In the genomic region with DNA sequence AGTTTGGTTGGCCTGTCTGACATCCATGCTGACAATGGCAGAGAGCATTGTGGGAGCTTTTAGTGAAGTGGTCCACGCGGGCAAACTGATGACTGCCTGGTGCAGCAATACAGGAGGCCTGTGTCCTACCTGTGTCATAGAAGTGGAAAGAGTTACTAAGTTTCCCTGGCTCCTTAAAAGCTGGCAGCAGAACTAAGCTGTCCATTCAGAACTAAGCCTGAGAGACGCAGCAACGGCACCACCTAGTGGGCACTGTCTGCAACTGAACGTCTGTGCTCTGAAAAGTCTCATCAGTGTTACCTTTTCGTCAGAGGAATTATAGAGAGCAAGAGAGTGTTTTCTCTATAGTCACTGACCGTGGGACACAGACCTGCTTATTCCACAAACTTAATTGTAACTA, we compare ENCODE assay signal across 8 mouse cellular contexts.
A peak's percentile ranks its signal among the peaks of the same experiment; 100 is the strongest.
DNase-seq lines count a peak whose midpoint lies in the region; ATAC-seq and TF ChIP-seq lines count a peak whose summit lies in the region.

No protein-coding gene starts in this region.

- peak; percentile 73; the same call in 1 of the 2 replicates for TF ChIP-seq CTCF in spleen, adult 2 months (IDR thresholded peaks at IDR 0.05; ENCODE audit: extremely low read depth, insufficient read depth, insufficient read length, insufficient replicate concordance)
- peak; percentile 97 for TF ChIP-seq CTCF in forebrain, postnatal 0 days (IDR thresholded peaks at IDR 0.05; ENCODE audit: low read depth)
- peak; percentile 96 for TF ChIP-seq CTCF in intestine, postnatal 0 days (IDR thresholded peaks at IDR 0.05; ENCODE audit: low read depth)

- H3K9me3 ChIP-seq in forebrain, postnatal 0 days (ENCODE audit: low read length) = no peaks in the 10 kb centered on the region
- H3K9me3 ChIP-seq in intestine, postnatal 0 days (ENCODE audit: control insufficient read depth) = 0 out of 2 replicates have a peak, but pooled peaks cover 3% of the 10 kb centered on the region

- no peak overlapping the region for H3K4me2 ChIP-seq in forebrain, postnatal 0 days (ENCODE audit: low read depth)
- H3K4me2 ChIP-seq in intestine, postnatal 0 days (replicated peaks; ENCODE audit: low read depth) = no peak overlapping the region

- no peak overlapping the region for H3K27ac ChIP-seq in spleen, adult 2 months (ENCODE audit: insufficient read depth, low read length)
- H3K27ac ChIP-seq in forebrain, postnatal 0 days (ENCODE audit: low read depth, low read length) = no peak overlapping the region
- no peak overlapping the region for H3K27ac ChIP-seq in intestine, postnatal 0 days (ENCODE audit: low read depth, low read length)

- no peaks in the 10 kb centered on the region for H3K36me3 ChIP-seq in spleen, adult 2 months (ENCODE audit: control insufficient read depth, insufficient read depth, low read length)
- H3K36me3 ChIP-seq in forebrain, postnatal 0 days (ENCODE audit: insufficient read depth) = no peaks in the 10 kb centered on the region
- H3K36me3 ChIP-seq in intestine, postnatal 0 days (ENCODE audit: control insufficient read depth, insufficient read depth) = no peaks in the 10 kb centered on the region

- H3K9ac ChIP-seq in forebrain, postnatal 0 days = no peak overlapping the region
- H3K9ac ChIP-seq in intestine, postnatal 0 days (ENCODE audit: low read depth, low read length) = no peak overlapping the region

- peak; percentile 73; the same call in 1 of the 2 replicates for ATAC-seq in forebrain, postnatal 0 days
- no peak for ATAC-seq in intestine, postnatal 0 days

- TF ChIP-seq POLR2A in spleen, adult 2 months (IDR thresholded peaks at IDR 0.05; ENCODE audit: low read depth, low read length) = no peak

- peak in 1 of 2 experiments; percentile 21 for DNase-seq in spleen, adult 2 months (ENCODE audit: low read depth in 1 of 2, low spot score in 2 of 2)
- DNase-seq in spleen, adult 12 weeks (ENCODE audit: low spot score) = no peak
- DNase-seq in cerebellum, adult 11-12 months = peak; percentile 64
- DNase-seq in forebrain, postnatal 0 days = peak; percentile 90
- DNase-seq in left cerebral cortex, postnatal 36 days (ENCODE audit: low spot score in 2 of 2) = peak; percentile 65 to 74
- DNase-seq in naive thymus-derived CD4-positive, alpha-beta T cell, adult 2 months (ENCODE audit: low read depth) = peak; percentile 45
- peak; percentile 34 for DNase-seq in thymus, postnatal 25 days

- H3K4me1 ChIP-seq in spleen, adult 2 months (ENCODE audit: control insufficient read depth, insufficient read depth, insufficient read length) = no peaks in the 10 kb centered on the region
- no peaks in the 10 kb centered on the region for H3K4me1 ChIP-seq in forebrain, postnatal 0 days (ENCODE audit: insufficient read depth)
- no peaks in the 10 kb centered on the region for H3K4me1 ChIP-seq in intestine, postnatal 0 days (replicated peaks; ENCODE audit: control insufficient read depth, insufficient read depth, low read length)

- 7% methylated on average over 7 of the region's 7 CpGs for WGBS in spleen, adult 2 months
- 7% methylated on average over 7 of the region's 7 CpGs for WGBS in forebrain, postnatal 0 days
- 7% methylated on average over 7 of the region's 7 CpGs for WGBS in intestine, postnatal 0 days

- intact Hi-C loops in left cerebral cortex, postnatal 36 days (cut with DNase I) = loop anchor here (10.0 kb wide), 1 partner anchor 377 kb away; a partner anchor contains a TSS

- no peak overlapping the region for H3K4me3 ChIP-seq in spleen, adult 2 months (ENCODE audit: extremely low read depth, insufficient read depth, insufficient read length)
- no peak overlapping the region for H3K4me3 ChIP-seq in forebrain, postnatal 0 days (ENCODE audit: low read depth, low read length)
- H3K4me3 ChIP-seq in intestine, postnatal 0 days (ENCODE audit: low read depth, low read length) = no peak overlapping the region

- H3K27me3 ChIP-seq in spleen, adult 2 months (ENCODE audit: control insufficient read depth, insufficient read depth, low read length) = no peaks in the 10 kb centered on the region
- H3K27me3 ChIP-seq in forebrain, postnatal 0 days (ENCODE audit: insufficient read depth, low read length) = no peaks in the 10 kb centered on the region
- H3K27me3 ChIP-seq in intestine, postnatal 0 days (replicated peaks; ENCODE audit: control insufficient read depth, insufficient read depth, low read length) = no peaks in the 10 kb centered on the region
